Mouse (Mus musculus): ENCODE measurements around the gene Sod3.

DNA sequence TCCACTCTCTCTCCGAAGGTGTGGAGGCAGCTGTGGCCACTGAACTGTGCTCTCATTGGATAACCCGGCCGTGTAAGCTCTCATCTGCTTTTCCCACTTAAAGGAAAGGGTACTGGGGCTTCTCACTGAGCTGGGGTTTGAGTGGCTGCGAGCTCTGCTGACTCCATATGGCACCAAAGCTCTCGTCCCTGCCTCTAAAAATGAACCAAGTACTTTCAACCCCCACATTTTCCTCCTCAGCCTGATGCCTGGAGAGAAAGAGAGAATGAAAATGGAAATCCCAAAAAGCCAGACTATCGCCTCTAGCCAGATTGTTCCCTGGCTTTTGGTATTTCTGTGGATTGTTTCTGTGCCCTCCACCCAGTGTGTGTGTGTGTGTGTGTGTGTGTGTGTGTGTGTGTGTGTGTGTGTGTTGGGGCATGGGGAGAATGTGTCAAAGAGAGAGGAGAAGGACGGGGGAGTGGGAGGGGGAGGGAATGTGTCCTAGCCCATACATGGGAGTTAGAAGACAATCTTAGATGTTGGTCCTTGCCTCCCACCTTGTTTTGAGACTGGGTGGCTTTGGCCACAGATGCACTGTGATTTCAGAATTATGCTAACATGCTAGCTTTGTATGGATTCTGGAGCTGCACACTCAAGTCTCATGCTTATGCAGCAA lies 24.6 kb downstream of the Sod3 start:
- TF ChIP-seq CTCF (IDR thresholded peaks at IDR 0.05; ENCODE audit: low read depth) (no peak), EP300 (IDR thresholded peaks at IDR 0.05; ENCODE audit: low read depth) (no peak)

All from liver, embryonic 14.5 days (tissue).